Mouse (Mus musculus) G1E (cell line): ENCODE measurements around the gene Tmed1.

Experiments
- CTCF ChIP-seq: IDR thresholded peaks from 2 replicates; pipeline ENCODE4 v1.5.1; 2012; ENCODE audit warnings: low read depth, low read length, inconsistent platforms, mixed read lengths
- POLR2AphosphoS5 ChIP-seq: IDR thresholded peaks from 2 replicates; pipeline ENCODE4 v1.6.1; 2012; ENCODE audit warnings: low read depth, low read length, inconsistent platforms; ENCODE audit not compliant: insufficient replicate concordance
- TAL1 ChIP-seq: conservative IDR thresholded peaks from 2 replicates; pipeline ENCODE4 v1.6.1; 2012; ENCODE audit warnings: low read depth, low read length, inconsistent platforms, mixed read lengths

GRCm38 (mm10) chr9:21460400-21460940 is 49.6 kb downstream of the Tmed1 start:
- TF ChIP-seq CTCF (no peak), POLR2AphosphoS5 (no peak), TAL1 (no peak)
